Mouse (Mus musculus): ENCODE data around the gene Tbx1.
A peak's percentile ranks its signal among the peaks of the same experiment; 100 is the strongest.
"Not testable (repeated sequence)": the region's sequence is repeated elsewhere in the genome, so short reads cannot be mapped to it uniquely, and the experiment has no call there.

Gene Tbx1

GRCm38 (mm10) chr16:18552106-18552710 lies 38.3 kb downstream of the Tbx1 start:
- no peak for DNase-seq (ENCODE audit: low read depth, low spot score)

GRCm38 (mm10) chr16:18551604-18552003 lies 38.9 kb downstream of the Tbx1 start:
- DNase-seq (ENCODE audit: low read depth, low spot score), result no peak

- DNase-seq (ENCODE audit: low read depth, low spot score), result peak; percentile 6
These were observed 42.6 kb downstream of the Tbx1 start for GRCm38 (mm10) chr16:18547891-18548290.

GRCm38 (mm10) chr16:18543151-18543829 lies 47.2 kb downstream of the Tbx1 start:
- DNase-seq (ENCODE audit: low read depth, low spot score), result no peak

- DNase-seq (ENCODE audit: low read depth, low spot score), result no peak
These were observed 51.2 kb downstream of the Tbx1 start for GRCm38 (mm10) chr16:18539281-18539680.

GRCm38 (mm10) chr16:18537407-18537990 lies 53.0 kb downstream of the Tbx1 start:
- DNase-seq (ENCODE audit: low read depth, low spot score), result no peak

- not testable (repeated sequence) for DNase-seq (ENCODE audit: low read depth, low spot score)
These were observed 57.4 kb downstream of the Tbx1 start for GRCm38 (mm10) chr16:18533061-18533460.
